Mouse (Mus musculus) mesoderm, embryonic 11.5 days (tissue): ENCODE measurements around the gene Mllt10.
A peak's percentile ranks its signal among the peaks of the same experiment; 100 is the strongest.

Experiments
- DNase-seq: peaks from one replicate; pipeline ENCODE4 v3.0.0-alpha.2; 2012; ENCODE audit warnings: low read depth, low spot score

Mllt10 gene

DNA sequence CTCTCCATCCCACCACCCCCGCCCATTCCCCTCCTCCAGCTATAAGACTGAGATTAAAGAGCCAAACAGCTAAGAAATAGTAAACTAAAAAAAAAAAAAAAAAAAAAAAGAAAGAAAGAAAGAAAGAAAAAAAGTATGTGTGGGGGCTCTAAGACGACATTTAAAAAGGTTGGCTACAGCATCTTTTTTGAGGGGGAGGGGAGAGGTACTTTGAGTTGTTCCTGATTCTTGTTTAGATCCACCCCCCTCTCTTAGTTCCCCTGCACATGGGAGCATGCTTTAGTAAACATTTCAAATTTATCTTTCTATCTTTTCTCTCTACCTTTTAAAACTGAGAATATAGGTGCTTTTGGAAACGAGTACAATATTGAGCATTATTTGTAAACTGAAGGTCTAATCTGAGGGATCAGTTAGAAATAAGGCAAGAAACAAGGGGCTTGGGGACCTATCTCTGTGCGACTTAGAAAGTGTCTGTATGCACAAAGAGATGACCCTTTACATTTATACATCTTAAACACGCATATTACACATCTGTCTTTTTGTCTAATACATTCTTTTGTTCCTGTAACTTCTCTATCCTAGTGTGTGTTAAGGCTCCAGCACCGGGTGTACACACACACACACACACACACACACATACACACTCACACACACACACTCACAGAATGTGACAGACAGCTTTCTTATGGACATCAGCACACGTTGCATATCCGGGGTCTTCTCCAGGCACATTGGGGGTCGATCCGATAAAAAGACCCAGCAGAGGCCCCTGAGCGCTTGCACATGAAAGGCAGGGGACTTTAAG lies 3.8 kb upstream of the Mllt10 start:
- no peak for DNase-seq

DNA sequence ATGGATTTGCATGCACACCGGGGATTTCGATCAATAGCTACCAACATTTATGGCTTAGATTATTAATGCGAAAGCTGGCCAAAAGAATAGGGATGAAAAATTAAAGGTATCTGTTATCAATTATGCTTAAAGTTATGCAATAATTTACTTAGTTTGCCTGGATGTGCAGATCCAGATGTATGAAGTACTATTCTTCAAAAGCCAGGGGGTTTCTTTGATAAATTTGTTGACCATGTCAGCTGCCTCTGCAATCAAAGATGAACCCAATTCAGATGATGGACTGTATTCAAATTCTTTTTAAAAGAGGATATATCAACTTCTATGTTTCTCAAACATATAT lies 3.2 kb upstream of the Mllt10 start:
- no peak for DNase-seq

DNA sequence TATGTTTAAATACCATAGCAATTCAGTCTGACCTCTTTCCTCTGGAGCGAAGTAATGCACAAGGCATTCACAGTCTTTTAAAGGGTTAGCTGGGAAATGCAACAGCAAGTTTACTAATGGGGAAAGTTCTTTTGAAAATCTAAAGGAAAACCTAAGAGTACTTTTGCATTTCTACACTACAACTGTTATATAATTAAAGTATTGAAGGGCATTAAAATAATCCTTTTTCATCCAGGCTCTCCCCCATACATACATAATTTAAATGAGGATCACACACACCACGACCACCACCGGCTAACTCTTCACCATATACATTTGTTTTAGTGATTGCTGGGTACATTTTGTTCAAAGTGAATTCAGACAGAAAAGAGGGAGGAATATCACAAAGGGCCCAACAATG lies 2.5 kb upstream of the Mllt10 start:
- no peak for DNase-seq

DNA sequence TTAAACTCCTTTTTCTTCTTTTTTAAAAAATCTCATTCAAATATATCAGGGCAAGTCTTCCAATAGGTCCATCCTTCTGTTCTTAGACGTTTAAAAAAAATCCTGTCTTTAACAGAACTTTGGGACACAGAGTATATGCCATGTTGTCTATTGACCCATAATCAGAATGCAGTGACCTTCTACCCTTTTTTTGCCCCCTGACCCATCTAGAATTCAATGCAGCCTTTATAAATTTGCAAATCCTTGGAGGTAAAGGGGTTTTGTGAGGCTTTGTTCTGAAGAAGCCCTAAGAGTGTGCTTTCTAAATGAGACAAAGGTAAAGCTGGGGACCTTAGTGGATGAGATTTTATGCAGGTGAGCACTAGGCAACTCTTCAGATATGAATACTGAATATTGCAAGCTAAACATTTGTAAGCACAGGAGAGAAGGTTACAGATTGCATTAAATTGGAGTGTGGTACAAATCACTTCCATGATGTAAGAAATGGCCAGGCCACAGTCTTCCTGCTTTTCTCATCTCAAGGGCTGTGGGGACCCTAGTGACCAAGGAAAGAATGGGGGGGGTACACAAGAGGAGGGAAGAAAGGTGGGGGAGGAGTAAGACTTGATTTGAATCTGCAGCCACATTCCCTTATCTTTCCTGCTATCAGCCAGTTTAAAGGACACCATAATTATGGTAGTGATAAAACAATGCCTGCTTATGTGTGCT lies 1.6 kb upstream of the Mllt10 start:
- no peak for DNase-seq

DNA sequence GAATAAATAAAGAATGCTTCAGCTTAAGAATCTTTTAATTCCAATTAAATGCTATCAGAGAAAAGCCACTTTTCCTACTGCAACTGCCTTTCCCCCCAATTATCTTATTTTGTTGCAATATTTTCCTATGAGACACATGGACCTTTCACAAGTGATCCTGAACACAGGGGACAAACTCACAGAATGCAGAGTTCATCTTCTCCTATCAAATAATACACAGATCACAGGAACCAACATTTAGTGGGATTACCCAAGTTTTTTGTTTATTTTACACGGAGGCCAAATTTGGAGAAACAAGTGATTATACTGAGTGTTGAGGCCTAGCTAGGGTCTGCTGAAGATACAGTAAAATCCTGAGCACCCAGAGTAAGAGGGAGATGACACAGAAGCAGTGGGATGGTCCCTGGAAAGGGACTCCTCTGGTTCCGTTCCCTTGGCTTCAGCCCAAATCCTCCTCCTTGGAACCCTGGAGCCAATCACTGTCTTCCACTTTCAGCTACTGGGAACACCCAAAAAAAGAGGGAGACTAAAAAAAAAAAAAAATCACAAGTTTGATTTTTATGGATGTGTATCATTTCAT lies 996 bp upstream of the Mllt10 start:
- DNase-seq: no peak

DNA sequence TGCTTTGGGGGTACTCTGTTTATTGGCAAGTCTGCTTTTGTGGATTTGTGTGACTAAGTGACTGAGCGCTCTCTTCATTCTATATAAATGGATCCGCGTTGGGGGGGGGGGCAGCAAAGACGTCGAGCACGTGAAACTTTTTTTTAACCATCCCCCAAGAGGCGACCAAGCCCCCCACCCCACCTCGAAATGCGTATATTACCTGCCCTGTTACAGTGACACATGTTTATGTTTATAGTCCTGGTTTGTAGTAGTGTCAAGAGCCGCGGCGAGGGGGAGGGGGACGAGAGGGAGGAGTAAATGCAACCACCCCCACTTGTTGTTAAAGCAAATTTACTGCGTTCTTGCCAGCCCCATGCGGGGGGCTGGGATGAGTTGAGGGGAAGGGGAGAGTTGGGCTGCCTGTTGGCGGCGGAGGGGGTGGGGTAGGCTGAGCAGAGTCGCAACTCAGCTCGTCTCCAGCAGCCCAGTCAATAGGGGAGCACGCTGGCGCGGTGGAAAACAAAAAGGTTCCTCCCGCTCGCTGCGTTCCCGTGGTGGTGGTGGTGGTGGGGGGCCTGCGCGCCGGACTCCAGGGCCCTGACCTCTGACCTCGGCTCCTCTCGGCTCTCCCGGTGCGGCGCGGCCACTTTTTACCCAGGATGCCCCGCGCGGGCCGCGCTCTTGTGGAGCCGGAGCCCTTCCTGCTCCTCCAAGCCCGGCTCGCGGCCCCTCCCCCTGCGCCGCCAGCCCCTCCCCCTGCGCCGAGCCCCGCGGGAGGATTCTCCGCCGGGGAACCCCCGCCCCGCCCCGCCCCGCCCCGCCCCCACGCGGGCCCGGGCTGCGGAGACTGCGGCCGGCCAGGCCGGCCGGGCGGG lies 1.1 kb downstream of the Mllt10 start:
- peak; percentile 97 for DNase-seq

DNA sequence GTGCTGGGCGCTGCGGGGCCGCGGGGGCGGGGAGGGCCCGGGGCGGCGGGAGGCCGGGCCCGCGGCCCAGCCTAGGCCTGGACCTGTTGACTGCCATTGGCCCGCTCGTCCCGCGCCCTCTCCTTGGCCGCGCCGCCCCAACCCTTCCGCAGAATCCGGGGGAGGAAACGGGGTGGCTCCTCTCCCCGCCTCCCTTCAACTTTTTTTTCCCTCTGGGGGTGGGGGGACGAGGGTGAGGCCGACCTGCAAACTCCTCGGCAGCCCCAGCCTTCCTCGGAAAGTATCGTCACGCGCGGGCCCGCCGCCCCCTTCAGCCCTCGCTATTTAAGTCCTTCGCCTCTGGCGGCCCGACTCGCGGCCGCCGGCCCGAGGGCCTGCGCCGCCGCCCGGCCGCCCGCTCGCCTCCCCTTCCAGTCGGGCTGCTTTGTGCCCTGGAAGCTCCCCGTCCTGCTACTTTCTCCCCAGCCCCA lies 1.8 kb downstream of the Mllt10 start:
- peak; percentile 97 for DNase-seq

DNA sequence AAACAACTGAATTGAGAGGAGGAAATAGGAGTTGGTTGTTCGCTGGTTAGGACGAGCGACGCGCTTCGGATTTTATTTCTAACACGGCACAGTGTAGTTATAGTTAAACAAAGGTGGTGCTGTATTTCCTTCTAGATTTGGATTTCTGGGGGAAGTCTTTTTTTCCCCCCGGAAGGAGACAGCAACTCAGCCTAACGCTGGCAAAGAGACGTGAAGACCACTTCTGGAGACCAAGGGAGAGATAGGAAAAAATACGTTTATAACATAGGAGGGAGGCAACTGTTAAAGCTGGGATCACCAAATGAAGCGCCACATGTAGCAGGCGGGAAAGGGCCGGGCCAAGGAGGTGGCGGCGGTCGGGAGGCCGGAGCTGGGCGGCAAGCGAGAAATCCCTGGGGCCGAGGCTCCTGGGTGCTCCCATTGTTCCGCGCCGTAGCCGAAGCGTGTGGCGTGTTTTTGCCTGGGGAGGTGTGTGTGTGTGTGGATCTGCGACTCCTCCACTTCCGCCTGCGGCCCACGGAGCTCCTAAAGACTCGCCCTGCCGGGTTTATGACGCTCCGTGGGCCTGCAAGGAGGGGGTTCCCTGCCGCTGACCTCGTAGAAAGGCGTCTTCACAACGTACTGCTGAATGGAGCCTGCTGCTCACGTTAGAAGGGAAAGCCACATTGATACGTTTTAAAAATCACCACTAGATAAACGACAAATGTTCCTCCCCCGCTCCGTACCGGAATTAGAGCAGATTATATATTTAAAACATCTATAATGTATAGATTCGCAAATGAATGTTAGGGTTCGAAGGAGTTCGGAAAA lies 2.5 kb downstream of the Mllt10 start:
- peak; percentile 49 for DNase-seq

DNA sequence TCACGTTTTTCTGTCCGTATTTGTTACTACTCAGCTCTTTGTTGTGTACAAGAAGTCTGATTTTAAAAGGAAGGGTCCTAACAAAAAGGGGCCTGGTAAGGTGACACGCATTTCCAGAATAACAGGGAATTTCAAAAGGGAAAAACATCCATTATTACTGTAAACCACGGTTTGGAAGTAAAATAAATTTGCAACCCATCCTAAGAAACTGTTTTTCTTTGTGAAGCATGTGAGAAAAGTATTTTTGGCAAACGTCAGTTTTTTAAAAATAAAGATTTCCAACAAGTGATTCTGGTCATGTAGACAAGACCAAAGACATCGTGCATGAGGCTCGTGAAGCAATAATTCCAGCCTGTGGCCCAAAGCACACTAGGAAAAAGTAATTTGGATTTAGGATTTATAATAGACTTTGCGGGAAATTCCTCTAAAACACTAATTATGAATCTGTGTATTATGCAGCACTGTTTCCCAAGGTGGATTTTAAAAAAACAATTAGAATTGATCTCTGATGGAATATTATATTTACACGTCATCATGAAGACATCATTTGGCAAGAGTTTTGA lies 3.2 kb downstream of the Mllt10 start:
- DNase-seq: no peak

DNA sequence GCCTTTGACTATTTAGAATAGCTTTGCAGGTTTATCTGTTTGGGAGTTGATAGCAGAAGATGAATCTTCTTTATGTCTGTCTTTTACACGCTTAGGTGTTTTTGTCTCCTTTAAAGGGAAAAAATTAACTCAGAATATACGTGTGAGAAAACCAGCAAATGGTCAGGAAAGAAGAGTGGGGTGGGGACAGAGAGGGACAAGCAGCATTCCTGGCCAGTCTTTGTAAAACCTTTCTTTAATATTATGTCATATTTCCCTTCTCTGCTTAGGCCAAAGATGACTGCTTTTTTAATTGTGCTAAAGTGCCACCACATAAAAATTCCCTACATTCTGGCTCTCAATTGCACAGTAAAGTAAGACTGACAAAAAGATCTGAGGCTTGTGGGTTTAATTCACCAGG lies 4.0 kb downstream of the Mllt10 start:
- no peak for DNase-seq

DNA sequence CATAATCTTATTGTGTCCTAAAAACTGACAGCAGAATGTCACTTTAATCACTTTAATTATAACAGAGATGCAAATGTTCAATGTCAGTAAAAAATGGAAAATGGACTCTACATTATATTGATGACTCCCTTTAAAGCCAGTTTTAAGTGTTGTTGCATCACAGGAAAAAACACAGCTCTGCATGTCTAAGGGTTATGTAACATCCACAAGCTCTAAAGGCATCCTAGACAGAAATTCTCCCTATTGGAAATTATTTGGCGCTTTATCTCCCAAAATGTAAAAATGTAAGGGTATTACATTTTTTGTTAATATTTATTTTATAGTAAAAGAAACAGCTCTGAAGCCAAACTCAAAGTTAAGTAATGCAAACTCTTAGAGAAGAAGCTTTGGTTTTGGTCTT lies 4.9 kb downstream of the Mllt10 start:
- DNase-seq: no peak

DNA sequence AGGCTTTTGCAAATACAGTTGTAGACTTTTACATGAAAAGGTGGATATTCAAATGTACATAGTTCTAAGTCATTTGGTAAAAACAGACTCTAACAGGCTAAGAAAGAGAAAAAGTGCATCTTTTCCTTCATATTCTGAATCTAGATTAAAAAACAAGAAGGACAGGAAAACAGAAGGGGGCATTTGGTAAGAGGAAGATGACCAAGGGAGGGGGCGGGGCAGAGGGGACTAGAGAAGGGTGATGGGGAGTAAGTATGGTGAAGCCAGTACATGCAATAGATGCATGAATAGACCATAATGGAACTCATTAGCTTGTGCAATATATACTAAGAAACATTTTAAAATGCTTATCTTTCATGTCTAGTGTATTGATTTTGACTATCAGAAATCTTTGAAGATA lies 5.4 kb downstream of the Mllt10 start:
- no peak for DNase-seq

DNA sequence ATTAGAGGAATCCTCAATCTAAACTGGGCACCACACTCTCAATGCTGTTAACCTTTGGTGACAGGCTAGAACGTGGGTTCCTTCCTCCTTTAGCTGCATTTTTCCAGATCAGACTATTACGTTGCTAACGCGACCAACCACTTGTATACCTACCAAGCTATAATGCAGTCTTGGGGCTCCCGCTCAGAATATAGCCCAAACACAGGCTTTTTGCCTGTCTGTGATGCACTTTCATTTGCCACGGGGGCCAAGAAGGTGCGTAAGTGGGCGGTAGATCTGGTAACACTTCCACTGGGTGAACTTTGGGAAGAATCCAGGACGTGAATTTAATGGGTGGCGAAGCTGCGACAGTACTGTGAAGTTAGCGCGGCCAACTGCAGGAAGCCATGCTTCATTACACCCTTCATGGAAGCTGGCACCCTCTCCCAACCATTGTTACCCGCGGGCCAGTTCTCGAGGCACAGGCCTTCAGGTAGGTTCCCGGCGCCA lies 8.8 kb downstream of the Mllt10 start:
- DNase-seq: peak; percentile 66

DNA sequence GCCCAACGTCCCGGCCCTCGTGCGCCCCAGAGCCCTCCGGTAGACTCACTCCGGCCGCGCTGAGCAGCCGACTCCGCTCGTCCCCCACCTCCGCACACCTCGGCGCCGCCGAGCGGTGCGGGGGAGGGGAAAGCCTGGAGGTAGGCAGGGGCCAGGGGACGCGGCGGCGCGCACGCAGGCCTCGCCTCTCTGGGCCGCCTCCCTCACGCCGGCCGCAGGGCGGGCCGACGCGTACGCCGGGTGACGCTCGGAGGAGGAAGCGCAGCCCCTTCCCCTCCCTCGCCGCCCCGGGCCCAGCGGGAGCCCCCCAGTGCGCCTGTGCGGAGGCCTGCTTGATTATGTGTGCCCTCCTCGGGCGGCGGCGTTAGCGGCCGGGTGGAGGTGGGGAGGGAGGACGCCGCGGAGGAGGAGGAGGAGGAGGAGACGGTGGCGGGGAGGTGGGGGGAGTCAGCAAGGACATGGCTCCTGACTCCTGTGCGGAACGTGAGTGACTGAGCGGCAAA lies 9.4 kb downstream of the Mllt10 start:
- DNase-seq: peak; percentile 96

DNA sequence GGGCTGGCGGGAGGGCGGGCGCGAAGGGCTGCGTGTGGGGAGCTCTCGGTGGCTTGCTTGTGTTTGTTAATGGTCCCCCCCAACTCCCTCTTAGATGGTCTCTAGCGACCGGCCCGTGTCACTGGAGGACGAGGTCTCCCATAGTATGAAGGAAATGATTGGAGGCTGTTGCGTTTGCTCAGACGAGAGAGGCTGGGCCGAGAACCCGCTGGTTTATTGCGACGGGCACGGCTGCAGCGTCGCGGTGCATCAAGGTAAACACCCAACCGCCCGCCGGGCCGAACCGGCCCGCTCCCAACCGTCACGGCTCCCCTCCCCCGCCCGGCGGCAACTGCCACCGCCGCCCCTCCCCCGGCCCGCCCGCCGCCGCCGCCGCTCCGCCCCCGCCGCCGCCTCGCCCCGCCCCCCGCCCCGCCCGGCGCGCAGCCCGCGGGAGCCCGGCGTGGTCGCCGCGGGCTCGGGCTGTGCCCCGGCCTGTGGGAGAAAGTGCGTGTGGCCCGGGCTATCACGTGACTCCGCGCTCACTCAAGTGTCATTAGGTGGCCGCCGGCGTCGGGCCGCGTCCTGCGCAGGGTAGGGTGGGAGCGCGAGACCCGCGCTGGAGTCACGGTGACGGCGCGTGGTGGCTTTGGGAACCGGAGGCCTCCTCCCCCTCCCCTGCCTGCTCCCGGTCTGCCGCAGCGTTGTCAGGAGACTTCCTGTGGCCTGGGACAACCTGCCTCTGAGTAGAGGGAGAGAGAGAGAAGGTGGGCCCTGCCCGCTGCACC lies 10.1 kb downstream of the Mllt10 start:
- DNase-seq: peak; percentile 82

DNA sequence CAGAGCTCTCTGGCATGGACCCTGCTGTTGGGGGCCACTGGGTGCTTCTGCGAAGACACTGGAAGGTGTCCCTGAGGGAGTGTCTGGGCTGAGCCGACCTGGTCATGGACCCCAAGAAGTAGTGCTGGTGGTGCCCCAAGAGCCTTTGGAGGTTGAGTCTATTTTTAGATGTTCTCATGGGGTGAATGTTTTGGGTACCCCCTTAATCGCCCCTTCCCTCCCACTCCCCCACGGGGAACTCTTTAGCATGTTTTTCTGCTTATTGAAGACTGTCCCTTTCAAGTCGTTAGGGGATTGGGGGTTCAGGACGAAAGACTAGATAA lies 10.6 kb downstream of the Mllt10 start:
- no peak for DNase-seq

DNA sequence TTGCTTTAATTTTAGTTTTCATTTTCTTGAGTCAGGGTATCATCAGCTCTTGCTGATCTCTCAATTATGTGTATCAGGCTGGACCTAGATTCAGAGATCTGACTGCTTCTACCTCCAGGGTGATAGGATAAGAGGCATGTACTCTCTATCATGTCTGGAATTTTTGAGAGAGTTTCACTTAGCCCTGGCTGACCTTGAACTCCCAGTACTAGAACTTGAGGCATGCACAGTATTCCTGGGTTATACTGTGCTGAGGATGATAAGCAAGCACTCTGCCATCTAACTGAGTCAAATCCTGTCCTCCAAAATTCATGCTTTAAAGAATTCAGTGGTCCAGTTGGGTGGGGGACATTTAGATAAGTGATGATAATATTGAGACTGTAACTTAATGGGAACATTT lies 11.4 kb downstream of the Mllt10 start:
- DNase-seq: no peak

DNA sequence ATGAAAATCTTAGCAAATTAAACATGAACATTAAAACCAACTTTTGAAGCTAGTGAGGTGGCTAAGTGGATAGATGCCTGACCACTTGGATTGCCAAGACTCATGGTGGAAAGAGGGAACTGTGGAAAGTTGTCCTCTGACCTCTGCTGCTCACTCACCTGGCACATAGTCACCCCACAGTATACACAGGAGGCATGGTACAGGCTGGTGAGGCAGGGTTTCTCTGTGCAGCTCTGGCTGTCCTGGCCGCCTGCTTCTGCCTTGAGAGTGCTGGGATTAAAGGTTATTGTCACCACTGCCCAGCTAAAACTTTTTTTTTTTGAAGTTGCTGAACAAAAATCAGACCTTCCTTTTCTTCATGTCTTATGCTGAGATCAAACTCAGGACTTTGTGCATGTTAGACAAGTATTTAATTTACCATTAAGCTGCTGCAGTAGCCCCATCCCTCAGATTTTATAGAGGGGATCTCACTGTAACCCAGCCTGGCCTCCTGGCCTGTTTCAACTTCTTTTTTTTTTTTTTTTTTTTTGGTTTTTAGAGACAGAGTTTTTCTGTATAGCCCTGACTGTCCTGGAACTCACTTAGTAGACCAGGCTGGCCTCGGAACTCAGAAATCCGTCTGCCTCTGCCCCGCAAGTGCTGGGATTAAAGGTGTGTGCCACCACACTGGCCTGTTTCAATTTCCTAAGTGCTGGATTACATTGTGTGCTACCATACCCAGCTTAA lies 13.2 kb downstream of the Mllt10 start:
- no peak for DNase-seq

DNA sequence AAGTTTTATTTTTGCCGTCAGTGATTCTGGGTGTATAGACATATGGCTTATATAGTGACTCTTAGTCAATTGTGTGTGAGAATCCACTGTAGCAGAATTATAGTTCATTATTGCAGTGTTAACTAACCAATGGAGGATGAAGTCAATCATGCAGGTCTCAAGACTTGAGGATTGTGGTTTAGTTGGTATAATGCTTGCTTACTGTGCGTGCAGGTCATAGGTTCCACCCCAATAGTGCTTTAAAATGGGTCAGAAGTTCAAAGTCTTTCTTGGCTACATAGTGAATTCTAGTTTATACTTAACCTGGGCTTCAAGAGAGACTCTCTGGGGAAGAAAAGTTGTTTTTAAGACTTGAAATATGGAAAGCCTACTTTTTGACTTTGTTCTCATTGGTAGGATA lies 16.9 kb downstream of the Mllt10 start:
- DNase-seq: no peak
